Mouse (Mus musculus) cerebellum, postnatal 25 days (tissue): ENCODE data around the gene Krtcap2.

ENCODE experiments used
- DNase-seq, 2 experiments: peaks; one replicate each; pipeline ENCODE4 v3.0.0; 2021; ENCODE audit warnings: mixed read lengths in 2 of 2

Gene Krtcap2

GRCm38 (mm10) chr3:89282291-89282643 lies 36.5 kb downstream of the Krtcap2 start:
- no peak for DNase-seq

GRCm38 (mm10) chr3:89284261-89284660 lies 38.5 kb downstream of the Krtcap2 start:
- DNase-seq, result no peak

- DNase-seq, result no peak
These were observed 39.8 kb downstream of the Krtcap2 start for GRCm38 (mm10) chr3:89285526-89285925.

GRCm38 (mm10) chr3:89287286-89287685 lies 41.5 kb downstream of the Krtcap2 start:
- no peak for DNase-seq

- DNase-seq, result no peak
These were observed 42.8 kb downstream of the Krtcap2 start for GRCm38 (mm10) chr3:89288503-89288928.

- DNase-seq, result no peak
These were observed 46.1 kb downstream of the Krtcap2 start for GRCm38 (mm10) chr3:89291874-89292273.

- no peak for DNase-seq
These were observed 46.5 kb downstream of the Krtcap2 start for GRCm38 (mm10) chr3:89292303-89292702.

- DNase-seq, result no peak
These were observed 47.6 kb downstream of the Krtcap2 start for GRCm38 (mm10) chr3:89293247-89293918.

- no peak for DNase-seq
These were observed 48.4 kb downstream of the Krtcap2 start for GRCm38 (mm10) chr3:89294195-89294594.

GRCm38 (mm10) chr3:89295685-89296230 lies 50.0 kb downstream of the Krtcap2 start:
- DNase-seq, result no peak

- no peak for DNase-seq
These were observed 51.1 kb downstream of the Krtcap2 start for GRCm38 (mm10) chr3:89296761-89297396.

- no peak for DNase-seq
These were observed 53.1 kb downstream of the Krtcap2 start for GRCm38 (mm10) chr3:89298908-89299307.

- no peak for DNase-seq
These were observed 53.7 kb downstream of the Krtcap2 start for GRCm38 (mm10) chr3:89299499-89299898.
